Mouse (Mus musculus) liver, adult 10 weeks (tissue): Measurements from ENCODE around the gene Fam216a. TPM values are rescaled to one million over a fixed set of nuclear protein-coding genes. Genes with fewer than 3 reads are reported as not detected.

ENCODE experiments used
- polyA plus RNA-seq: library from polyadenylated mRNA; stranded (reverse); fragments of 350-450 nt; fragmentation: Illumina TruSeq; extraction: RNeasy Lipid Tissue Mini Kit (QIAGEN cat#74804); gene quantifications from one replicate; pipeline ENCODE4 v1.2.3, GENCODE M21; 2014; ENCODE audit warnings: low read depth, low replicate concordance

Fam216a gene
- polyA plus RNA-seq, result 2.3 TPM

DNA sequence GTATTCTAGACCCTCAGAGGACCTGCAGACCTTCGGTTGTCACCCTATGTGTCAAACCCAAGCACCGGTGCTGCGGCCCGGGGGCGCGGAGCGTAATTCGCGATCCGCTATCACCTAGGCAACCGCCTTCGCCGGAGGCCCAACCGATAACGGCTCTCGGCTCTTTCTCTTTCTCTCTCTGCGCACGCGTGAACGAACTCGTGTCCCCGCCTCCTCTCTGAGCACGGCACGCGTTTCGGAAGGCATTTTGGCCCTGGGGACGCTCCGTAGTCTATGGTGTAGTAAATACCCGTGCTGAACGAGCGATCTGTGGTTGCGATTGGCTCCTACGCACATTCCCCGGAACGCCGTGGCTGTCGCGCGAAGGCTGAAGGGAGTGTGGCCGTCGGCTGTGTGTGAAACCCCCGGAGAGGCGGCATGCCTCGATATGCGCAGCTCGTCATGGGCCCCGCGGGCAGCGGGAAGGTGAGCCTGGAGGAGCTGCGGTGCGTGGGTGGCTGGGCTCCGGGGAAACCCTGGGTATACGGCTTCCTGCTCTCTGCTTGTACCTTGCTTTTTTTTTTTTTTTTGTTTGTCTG lies at the start of gene Fam216a:
Gene Fam216a, minus strand, starts transcription at position 173 of the 578 bp plus-strand sequence.

DNA sequence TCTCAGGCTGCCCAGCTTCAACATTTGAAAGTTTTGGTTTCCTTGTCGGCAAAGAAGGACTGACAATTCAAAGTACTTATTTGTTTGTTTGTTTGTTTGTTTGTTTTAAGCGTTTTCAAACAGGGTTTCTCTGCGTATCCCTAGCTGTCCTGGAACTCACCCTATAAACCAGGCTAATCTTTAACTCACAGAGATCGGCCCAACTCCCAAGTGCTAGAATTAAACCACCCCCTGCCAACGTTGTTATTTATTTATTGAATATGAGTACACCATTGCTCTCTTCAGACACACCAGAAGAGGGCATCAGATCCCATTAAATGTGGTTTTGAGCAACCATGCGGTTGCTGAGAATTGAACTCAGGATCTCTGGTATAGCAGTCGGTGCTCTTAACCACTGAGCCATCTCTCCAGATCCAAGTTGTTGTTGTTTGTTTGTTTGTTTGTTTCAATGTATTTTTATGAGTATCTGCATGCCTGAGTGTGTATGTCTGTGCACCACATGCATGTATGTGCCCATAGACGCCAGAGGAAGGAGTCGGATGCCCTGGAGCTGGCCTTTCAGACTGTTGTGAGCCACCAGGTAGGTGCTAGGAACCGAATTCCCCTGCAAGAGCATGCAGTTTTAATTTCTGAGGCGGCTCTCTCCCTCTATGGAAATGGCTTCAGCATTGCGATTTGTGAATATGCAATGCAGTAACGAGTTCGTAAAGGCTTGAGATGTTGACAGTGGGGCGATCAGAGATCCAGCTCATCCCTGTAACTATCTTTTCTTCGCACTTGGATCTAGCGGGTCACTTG lies 49.3 kb upstream of the Fam216a start, which contains the start of gene Anapc7:
Gene Anapc7, plus strand, starts transcription at position 423 of the 798 bp plus-strand sequence.

DNA sequence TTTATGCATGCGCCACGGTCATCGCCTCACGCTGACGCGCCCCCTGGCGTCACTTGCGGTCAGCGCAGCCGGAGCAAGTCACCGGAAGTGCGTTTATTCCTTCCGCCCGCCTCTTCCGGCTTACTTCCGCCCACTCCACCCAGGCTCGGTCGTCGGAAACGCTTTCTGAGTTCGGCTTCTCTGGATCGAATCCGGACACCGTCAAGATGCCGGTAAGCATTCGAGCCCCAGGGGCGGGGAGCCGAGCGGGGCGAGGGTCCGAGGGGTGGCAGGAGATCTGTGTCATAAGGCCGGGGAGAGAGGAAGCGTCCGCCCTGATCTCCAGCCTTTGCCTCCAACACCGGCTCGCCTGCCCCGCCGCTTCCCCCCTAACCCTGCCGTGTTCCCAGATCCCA lies 19.6 kb upstream of the Fam216a start, which contains the start of gene Arpc3:
Gene Arpc3, plus strand, starts transcription at position 93 of the 395 bp plus-strand sequence.

DNA sequence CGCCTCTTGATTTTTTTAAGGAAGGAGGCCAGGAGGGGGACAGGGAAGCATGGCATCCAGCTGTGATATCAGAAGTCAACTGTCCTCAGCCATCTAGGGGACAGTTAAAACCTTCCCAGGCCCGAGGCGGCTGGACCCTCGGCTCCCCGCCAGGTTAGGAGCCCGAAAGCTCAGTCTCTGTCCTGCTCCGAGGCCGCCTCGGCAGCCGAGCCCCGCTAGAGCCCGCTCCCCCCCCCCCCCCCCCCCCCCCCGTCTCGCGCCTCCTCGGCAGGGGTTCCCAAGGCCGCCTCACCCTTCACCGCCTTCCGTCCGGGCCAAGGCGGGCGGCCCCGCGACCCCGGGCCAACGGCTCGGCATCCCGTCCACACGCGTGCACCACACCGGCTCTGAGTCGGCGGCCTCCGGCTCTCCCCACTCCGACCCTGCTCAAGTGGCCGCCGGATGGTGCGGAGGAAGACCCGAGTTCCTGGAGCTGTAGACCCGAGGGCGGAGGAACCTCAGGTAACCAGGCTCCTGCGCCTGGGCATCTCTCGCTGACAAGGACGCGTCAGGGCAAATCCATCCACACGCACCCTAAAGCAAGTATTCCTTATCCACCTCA lies 473 bp downstream of the Fam216a start, which contains the start of gene Gpn3:
Gene Gpn3, plus strand, starts transcription at position 286 of the 601 bp plus-strand sequence.

DNA sequence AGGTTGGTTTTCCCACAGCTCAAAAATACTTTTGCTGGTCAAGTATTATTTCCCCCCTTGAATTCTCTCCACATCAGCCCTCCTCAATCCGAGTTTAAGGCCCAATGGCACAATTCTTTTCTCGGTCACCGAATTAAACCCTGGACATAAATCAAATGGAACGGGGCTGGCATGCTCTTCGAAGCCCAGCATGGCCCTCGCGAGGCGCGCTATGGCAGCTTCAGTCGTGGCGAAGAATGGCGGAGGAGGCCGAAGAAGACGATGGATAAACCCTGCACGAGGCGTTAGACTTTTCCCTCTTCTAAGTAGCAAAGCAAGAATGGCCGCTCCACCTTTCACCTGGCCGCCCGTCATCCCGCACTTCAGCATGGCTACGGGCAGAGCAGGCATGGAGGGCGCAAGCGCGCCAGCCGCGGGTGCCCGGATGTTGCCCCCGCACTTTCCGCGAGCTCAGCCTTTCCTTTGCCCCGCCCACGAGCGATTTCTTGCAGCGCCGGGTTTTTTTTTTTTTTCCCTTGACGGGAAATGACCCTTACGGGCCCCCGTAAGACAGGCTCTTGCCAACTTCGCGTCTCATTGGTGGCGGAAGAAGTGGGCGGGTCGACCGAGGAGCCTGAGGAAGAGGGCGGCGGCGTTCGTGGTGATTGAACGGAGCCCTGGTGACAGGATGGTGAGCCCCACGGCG lies 18.2 kb downstream of the Fam216a start, which contains the start of the genes Rad9b and Vps29:
Gene Rad9b, minus strand, starts transcription at position 427 of the 685 bp plus-strand sequence.
Gene Vps29, plus strand, starts transcription at position 563 of the 685 bp plus-strand sequence.

Other genes starting within 250 kb of the Fam216a start
- not detected for gene Ccdc63, start 231.5 kb downstream of the Fam216a start, polyA plus RNA-seq
- gene Ppp1cc, start 214.1 kb downstream of the Fam216a start, polyA plus RNA-seq, result 132 TPM
- not detected for gene Hvcn1, start 165.6 kb downstream of the Fam216a start, polyA plus RNA-seq
- gene Tctn1, start 107.9 kb downstream of the Fam216a start, polyA plus RNA-seq, result 0.64 TPM
- gene Pptc7, start 88.0 kb downstream of the Fam216a start, polyA plus RNA-seq, result 10.9 TPM
- gene Rad9b, start 18.1 kb downstream of the Fam216a start, polyA plus RNA-seq, result 2.5 TPM
- gene Vps29, start 18.0 kb downstream of the Fam216a start, polyA plus RNA-seq, result 75.7 TPM
- 11.6 TPM for gene Gpn3, start 488 bp downstream of the Fam216a start, polyA plus RNA-seq
- gene Arpc3, start 19.5 kb upstream of the Fam216a start, polyA plus RNA-seq, result 64.0 TPM
- 3.9 TPM for gene Anapc7, start 49.3 kb upstream of the Fam216a start, polyA plus RNA-seq
- 101 TPM for gene Atp2a2, start 129.9 kb upstream of the Fam216a start, polyA plus RNA-seq
- gene Ift81, start 242.2 kb upstream of the Fam216a start, polyA plus RNA-seq, result 5.5 TPM